Mouse (Mus musculus) kidney, postnatal 4 days (tissue): ENCODE data around the gene Gja8.

ENCODE experiments used
- DNase-seq, 2 experiments: peaks; one replicate each; pipeline ENCODE4 v3.0.0; 2021; ENCODE audit warnings: mixed read lengths in 2 of 2

The Gja8 gene

DNA sequence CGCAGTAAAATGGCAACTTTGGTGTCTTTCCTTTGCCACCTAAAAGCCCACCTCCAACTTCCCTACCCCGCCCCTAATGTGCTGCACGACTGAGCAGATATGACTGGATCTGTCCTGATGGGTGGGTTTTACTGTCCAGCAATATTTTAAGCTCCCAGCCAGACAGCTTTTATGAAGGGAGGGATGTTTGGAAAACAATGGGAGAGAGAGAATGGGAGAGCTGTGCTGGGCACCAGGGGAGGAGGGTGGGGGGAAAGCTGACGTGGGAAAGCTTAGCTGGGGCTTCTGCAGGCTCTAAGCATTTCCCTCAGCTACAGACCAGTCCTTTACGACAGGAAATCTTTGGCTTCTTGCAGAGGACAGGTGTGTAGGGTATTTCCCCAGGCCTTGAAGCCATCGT lies at the start of gene Gja8:
Gene Gja8 (minus strand): TSS at position 101 of the 400 bp plus-strand sequence.
- no peak for DNase-seq

DNA sequence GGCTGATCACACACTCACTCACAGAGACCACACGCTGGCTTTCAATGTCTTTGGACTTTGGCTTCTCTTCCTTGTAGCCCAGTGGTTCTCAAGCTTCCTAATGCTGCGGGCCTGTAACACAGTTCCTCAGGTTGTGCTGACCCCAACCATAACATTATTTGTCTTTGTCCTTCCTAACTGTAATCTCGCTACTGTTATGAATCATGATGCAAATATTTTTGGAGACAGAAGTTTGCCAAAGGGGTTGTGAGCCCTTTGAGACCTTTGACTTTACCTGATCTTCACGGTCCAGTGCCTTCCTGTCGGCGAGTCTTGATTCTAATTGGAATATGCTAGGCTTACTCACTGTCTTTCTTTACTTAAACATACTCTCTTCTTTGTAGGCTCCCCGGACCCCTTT lies 48.6 kb upstream of the Gja8 start:
- DNase-seq: no peak

DNA sequence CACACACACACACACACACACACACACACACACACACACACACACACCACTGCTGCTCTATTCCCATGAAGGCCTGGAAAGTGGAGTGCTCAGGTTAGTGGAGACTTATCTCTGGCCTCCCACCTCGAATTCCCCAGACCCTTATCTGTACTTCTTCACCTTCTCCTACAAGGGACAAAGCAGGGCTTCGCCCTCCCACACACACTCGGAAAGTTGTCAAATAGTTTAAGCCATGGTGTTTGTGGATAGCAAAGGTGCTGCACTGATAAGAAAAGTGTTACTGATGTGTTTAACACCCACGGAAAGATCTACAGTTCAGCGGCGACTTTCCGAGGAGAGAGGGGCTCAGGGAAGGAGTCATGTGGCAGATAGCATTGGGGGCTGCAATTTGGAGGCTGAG lies 45.2 kb upstream of the Gja8 start:
- DNase-seq: no peak

DNA sequence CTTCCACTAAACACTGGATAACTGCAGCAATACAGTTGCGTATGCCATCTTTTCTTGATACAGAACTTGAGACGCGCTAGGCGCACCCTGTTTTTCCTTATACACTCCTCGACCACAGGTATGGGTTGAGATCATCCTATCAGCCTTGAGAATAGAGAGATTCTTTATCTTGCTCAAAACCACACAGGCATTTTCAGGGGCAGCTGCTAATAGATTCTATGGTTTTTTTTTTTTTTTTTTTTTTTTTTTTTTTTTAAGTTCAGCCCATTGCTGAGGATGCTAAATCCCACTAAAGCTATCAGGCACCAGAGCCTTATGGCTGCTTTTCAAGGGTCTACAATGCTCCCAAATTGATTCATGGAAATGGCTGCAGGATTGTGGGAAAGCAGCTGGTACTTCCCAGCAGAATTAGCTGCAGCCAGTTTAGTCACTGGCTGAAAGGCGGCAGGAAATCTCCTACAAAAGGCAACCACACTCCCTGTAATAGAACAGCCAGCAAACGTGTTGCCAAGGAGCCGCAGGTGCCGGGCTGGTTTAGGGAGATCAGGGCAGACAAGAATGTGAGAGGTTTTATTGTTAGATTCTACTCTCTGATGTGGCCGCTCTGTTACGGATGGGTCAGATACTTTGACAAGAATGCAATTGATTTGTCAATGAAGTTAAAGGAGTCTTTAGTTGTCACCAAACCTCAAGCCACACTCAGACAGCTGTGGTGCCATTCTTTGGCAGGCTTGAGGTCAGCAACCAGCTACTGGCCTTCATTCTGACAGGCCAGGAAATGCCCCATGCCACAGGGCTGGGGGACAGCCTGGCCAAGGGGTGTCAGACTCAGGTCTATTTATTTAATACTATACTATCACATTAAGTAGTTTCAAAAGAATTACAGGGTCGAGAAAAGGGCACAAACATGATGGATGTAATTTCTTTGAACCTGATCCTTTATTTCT lies 37.5 kb upstream of the Gja8 start:
- no peak for DNase-seq

DNA sequence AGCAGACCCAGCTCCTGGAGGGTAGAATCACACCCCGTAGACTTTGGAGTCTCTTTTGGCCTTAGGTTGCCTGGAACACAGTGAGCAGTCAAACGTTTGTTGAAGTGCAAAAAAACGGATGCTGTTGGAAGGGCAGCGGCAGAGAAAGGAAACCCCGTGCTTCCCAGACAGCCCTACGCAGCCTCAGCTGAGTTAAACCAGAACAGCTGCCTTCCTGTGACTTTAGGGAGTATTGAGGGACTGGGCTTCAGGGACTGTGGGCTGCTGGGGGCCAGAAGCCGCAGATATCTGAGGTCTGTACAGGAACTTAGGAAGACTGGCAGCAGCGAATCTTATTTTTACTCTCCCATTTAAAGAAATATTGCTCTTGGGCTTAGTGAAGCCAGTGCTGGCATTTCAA lies 34.8 kb upstream of the Gja8 start:
- peak in 1 of 2 experiments; percentile 11 for DNase-seq

DNA sequence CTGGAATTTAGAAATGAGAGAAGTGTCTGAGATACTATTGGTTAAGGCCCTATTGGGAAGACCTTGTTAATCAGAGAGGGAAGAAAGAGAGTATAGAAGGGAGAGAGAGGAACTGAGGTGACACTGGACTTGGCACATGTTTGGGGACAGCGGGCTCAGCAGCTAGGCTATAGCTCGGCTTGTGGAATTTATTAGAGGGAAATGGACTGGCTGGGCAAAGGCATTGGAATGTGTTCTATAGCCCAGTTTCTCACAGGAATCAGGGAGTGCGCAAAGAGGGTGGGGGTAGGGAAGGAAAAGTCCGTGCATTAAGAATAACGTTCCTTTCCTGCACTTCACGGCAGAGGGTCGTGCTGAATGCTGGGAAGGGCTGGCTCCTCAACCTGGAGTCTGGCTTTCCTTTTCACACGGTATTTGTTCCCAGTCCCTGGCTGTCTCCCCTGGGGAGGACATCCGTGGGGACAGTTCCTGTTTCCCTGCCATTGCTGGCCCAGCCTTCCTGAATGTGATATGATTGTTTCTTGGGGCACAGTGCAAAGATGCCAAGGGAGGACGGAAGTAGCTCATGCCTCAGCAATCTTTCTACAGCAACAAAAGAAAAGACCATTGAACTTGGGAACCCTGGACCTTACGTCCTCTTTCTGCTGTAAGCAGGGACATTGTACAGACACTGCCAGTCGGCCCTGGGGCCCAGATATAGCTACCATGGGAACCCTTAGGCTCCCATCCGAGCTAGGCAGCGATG lies 27.8 kb upstream of the Gja8 start:
- DNase-seq: peak in 1 of 2 experiments; percentile 19

DNA sequence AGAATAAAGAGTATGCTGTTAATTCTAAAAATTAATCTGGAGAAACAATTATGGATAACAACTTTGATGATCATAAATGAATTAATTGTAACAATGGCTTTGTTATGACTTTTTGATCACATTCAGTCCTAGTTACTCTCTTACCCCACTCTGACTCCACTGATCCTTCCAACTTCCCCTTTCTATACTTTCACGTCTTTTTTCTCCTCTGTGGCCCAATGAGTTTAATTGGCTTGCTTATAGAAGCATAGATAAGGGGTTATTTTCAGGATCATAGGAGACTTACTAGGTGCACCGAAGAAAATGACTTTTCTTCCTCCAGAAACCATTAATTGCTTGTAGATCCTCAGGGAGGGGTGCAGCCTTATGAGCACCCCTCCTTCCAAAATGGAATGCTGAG lies 16.9 kb upstream of the Gja8 start:
- no peak for DNase-seq

DNA sequence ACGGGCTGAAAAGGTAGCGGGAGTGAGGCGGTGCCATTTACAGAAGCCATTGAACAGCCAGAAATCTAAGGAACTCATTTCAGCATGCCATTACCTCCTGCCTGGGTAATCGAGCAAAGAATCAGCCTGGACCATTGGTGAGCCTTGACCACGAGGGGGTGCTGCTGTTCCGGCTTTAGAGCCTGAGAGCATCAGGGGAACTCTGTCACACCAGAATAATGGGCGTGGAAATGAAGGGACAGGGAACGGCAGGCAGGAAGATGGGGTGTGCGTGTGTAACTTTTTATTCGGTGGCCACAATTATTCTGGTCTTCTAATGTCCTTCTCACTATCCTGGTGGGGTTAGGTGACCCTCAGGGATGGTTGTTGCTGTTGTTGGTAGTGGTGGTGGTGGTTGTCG lies 12.9 kb upstream of the Gja8 start:
- DNase-seq: peak; percentile 94

DNA sequence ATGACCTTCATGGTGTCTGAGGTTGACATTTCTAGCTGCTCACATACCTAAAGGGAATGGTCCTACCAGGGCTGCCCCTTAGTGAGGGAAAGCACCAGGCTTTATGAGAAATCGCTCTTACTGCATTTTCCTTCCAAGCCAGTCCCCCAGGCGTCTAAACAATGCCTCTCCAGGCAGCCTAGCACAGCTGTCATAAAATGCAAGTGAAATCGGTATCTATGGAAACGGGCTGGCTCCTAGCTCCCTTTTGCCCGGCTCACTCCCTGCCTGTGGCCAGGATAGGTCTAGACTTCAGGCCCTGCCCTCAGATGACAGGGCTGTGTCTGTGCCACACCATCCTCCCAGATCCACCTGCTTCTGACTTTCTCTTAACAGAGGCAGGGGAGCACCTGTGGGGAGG lies 11.8 kb upstream of the Gja8 start:
- DNase-seq: peak in 1 of 2 experiments; percentile 5

DNA sequence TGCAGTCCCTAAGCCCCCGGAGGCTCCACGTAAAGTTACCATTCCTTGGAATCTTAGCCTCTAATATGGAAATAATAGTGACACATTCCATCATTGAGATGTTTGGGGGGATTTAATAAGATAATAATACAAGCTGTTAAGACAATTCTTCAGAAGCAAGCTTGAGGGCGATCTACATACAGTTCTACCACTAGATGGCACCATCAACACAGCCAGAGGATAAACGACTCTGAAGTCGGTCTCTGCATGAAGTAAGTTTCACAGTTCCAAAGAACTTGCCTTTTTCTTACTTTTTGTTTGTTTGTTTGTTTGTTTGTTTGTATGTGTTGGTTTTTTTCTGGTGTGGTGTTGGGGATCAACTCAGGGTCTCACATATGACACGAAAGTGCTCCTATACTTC lies 10.4 kb upstream of the Gja8 start:
- DNase-seq: peak; percentile 17 to 25

DNA sequence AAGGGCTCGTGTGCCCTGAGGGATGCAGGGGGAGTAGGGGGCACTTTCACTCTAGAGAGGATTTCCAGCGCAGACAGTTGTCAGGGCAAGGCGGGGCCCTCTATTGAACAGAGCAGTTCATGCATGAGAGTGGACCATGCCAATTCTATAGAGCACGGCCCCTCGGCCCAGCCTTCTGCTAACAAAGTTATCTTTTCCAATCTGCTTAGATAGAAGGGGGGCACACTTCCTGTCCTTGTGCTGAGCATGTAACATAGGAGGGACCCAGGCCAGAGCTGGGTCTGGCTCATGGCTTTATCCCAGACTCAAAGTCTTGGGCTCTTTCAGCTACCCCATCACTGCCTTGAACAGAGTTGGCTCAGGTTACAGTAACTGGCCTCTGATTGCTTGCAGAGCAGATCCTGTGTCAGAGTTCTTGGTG lies 5.5 kb upstream of the Gja8 start:
- no peak for DNase-seq

DNA sequence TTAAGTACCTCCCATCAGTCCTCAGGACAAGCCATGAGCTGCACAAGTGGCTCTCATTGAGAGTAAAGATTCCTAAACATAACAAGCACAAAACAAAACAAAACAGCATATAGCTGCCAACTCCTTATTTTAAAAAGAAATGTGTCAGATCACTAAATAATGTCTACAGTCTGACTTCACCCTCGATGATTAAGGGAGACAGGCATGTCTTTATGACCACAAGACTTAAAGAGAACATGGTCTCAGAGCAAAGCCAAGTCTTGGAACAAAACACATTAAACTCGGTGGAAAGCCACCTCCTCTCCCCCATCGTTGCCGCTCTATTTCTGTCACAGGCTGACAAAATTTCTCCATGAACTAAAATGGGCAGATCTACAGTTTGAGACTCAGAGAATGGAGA lies 1.2 kb downstream of the Gja8 start:
- no peak for DNase-seq

DNA sequence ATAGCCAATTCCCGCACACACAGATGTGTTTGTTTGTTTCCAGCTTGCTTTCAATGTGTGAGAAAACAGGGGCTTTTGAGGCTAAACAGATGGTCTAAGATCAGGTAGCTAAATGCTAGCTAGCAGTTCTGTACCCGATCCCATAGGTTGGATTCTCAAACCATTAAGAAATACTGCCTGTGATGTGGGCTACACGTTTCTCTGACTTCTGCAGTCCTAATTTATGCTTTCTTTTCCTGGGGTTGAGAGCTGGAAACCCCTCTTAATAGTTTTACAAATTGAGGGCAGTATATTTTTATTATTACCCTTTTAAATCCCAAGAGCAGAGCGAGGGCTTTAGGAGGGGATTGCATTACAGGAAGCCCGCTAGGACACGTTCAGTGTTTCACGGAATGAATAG lies 4.8 kb downstream of the Gja8 start:
- DNase-seq: no peak

DNA sequence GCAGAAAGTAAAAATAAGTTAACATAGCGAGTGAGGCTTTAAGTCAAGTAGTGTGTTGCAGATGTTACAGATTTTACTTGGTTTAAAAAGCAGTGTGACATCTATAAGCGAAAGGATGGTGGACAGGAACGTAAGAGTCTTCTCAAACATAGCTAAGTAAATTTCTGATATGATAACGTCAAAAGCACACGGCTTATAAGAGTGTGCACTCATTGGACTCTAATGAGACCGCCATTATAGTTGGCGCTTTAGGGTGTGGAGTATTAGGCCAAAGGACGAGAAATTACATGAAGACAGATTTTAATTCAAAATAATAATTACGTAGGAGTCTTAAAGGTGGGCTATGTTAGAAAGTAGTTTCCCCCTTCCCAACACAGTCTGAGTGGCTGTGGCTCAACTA lies 20.2 kb downstream of the Gja8 start:
- DNase-seq: no peak

DNA sequence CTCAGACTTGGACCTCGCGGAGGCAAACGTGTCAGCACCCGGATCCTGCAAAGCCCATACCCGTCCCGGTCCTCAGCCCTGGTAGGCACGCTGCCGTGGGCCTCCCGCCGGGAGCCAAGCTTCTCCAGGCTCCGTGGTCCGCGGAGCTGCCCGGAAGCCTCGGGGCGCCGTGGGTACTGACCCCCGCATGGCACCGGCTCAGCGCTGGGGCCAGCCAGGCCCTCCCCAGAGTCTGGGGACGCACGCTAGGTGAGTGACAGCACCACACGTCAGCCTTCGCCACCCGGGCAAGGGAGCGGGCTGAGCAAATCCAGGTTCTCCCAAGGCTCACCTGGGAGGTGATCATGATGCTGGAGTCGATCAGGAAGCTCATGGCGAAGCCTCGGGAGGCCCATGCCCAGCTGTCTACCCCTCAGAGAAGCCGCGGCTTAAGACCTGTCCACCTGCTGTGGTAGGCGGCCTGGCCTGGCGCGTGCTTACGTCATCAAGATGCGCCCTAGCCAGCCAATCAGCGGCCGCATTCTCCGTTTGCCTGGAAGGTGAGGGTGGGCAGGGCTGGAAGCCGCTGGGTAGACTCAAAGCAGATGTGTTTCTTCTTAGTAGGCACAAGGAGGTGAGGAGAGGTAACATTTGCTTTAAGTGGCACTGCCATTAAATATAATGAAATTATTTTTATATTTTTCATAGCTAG lies 20.8 kb downstream of the Gja8 start, which contains the start of gene Gpr89:
Gene Gpr89 (minus strand): TSS at position 496 of the 691 bp plus-strand sequence.
- DNase-seq: peak; percentile 97

DNA sequence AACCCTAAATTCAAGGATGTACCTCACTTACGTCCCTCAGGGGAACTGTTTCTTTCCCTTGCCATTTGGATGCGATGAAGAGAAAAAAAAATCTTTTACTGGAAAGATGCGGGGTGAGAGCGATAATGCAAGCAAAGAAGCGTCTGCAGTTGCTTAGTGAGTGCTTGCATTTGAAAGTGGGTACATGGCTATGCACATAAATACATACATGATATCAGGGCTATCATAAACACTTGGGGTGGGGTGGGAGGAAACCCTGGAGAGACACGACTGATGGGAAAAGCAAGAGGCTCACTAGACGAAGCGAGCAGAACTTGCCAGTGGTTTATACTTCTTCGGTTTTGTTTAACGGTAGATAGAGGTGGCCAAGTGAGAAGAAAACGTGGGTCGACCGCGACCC lies 21.4 kb downstream of the Gja8 start, which contains the start of gene Gja5:
Gene Gja5 (plus strand): TSS at position 301 of the 400 bp plus-strand sequence.
- no peak for DNase-seq

DNA sequence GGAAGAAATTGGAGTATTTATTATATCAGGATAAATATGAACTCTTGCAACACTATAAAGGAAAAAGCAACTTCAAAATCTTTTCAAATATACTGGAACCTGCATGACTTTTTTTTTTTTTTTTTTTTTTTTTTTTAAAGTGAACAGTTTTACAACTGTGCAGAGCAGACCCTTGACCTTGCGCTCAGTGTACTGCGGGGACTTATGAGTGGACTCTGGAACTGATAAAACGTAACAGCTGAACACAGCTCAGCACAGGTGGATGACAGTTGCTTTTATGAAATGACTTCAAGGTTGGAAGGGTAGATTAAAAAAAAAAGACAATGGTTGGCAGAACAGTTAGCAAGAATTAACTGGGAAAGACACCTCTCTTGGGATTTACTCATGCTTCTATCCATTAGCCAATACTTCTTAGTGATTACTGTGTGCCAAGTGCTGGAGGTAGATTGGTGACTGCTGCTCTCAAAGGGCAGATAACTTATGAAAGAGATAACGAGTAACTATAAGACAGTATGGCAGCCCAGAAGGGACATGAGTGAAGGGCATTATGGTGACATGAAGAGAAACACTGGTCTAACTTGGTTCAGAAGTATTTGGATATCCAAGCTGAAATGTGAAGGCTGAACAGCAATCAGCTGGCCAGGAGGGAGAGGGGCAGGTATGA lies 23.4 kb downstream of the Gja8 start:
- DNase-seq: no peak

DNA sequence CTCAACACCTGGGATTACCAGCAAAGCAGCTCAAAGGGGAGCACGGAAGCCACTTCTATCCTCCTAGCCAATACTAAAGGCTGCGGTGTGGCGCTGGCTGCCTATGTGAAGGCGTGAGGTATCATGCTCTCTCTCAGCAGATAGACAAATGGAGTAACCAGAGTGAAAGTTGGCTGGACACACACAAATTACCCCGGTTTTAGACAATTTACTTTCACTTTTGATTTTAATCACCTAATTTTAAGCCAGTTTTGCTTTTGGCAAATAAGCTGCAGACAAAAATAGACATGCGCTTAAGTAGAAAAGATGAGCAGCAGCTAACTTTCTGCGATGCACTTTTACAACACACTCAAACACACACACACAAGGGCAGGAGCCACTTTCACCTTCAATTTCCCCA lies 42.1 kb downstream of the Gja8 start:
- no peak for DNase-seq

DNA sequence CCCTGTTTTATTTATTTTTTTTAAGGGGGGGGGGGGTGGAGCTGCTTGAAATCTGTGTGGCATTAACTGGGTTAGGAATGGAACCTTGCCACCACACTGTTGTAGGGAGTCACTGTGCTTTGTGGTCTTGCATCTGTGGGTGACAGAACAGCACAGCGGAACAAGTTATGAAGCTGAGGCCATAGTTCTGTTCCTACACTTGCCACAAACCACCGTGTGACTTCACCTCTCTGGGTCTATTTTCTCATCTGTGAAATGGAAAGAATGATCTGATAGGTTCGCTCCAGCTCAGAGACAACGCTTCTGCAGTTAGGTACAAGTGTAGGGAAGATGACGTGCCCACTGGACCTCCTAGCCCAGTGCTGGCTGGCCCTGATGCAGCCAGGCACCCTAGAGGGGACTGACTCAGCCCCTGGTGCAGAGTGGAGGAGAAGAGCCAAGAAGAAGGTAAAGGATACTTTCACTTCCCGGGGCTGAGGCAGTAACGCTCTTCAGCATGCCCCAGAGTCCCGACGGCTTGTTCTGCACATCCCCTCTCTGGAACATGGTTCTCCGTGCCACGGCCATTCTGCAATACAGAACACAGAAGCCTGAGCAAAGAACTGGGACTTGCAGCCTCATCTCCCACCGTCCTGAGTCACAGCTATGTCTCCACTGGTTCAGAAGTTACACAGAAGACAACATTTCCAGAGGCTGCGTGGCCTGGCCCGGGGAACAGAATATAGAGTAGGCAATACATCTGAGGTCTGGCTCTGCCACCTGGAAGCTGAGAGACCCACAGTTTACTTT lies 43.6 kb downstream of the Gja8 start:
- DNase-seq: no peak

DNA sequence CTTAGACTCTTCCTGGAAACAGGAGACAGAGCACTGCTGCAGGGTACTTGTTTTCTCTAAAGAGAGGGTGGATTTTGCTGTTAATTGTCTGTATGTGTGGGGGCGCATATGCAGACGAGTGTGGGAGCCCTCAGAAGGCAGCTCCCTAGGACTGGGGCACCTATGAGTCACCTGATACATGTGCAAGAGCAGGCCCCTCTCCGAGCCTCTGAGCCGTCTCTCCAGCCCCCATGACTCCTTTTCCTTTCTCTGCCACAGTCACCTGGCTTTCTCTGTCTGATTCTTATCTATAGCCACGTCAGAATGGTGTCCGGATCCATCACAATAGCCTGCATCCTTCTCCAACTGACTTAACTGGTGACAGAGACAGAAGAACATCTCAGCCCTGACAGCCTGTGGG lies 44.3 kb downstream of the Gja8 start:
- no peak for DNase-seq

DNA sequence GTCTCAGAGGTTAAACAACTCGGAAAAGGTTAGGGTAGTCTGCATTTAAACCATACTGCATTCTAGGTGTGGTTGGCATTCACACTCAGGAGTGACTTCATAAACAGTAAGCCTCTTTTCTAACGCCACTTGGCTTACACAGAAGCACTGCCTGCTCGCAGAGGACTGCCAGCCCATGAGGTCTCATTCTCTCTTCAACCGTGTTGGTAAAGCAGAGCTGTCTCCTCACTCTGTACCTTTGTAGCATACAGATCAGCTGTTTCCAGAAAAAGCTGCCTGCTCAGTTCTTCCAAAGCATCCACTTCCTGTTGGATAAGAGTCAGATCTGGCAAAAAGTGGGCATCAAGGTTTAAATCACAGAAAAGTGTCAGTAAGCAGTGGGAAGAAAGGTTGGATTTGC lies 45.4 kb downstream of the Gja8 start:
- no peak for DNase-seq

DNA sequence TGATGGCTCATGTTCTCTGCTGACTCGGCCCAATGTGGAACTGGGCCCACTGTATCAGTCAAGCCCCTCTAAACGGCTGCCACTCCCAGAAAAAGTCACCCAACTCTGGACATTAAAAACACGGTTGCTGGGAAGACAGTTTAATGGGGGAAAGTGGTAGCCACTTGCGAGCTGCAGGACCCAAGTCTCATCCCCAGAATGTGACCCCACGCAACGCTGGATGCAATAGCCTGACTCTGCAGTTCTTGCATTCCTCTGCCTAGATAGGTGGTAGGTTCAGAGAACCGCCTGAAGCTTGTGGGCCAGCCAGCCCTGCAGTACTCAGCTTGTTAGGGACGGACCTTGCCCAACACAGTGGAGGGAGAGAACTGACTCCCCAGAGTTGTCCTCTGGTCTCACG lies 46.3 kb downstream of the Gja8 start:
- DNase-seq: no peak
